Mouse (Mus musculus): Measurements from ENCODE around the gene Farsa.

Gene Farsa

DNA sequence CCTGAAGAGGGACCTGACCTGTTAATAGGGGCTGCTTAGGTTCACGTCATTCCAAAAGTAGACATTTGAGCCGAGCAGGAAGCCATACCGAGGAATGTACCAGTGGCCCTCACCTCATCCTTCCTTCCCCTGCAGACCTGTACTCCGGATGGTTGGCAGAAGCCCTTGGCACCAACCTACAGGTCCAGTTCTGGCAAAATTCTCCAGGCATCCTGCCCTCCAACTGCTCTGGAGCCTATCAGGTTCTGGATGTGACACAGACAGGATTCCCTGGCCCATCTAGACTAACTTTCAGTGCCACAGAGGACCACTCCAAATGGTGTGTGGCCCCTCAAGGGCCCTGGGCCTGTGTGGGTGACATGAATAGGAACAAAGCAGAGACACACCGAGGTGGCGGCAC is 53.8 kb downstream of the Farsa start:
- DNase-seq (ENCODE audit: low read depth, low spot score) = no peak

DNA sequence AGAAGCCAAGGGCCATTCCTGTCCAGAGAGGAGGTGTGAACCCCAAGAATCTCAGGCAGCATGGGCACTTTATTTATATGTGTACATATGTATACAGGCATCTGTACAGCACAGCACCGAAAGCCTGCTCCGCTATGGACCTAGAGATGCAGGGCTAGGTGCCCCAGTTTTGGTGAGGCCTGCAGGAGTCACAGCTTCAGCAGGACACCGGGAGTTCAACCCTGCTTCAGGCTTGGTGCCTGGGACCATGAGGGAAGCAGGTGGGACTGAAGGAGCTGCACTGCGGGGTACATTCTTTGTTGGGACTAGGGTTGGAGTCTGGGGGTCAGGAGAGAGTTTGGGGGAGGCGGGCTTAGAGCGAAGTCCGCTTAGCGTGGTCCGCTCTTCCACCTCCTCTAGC is 55.1 kb downstream of the Farsa start:
- DNase-seq (ENCODE audit: low read depth, low spot score) = no peak

GRCm38 (mm10) chr8:84912391-84912790 is 55.6 kb downstream of the Farsa start:
- DNase-seq (ENCODE audit: low read depth, low spot score) = no peak

DNA sequence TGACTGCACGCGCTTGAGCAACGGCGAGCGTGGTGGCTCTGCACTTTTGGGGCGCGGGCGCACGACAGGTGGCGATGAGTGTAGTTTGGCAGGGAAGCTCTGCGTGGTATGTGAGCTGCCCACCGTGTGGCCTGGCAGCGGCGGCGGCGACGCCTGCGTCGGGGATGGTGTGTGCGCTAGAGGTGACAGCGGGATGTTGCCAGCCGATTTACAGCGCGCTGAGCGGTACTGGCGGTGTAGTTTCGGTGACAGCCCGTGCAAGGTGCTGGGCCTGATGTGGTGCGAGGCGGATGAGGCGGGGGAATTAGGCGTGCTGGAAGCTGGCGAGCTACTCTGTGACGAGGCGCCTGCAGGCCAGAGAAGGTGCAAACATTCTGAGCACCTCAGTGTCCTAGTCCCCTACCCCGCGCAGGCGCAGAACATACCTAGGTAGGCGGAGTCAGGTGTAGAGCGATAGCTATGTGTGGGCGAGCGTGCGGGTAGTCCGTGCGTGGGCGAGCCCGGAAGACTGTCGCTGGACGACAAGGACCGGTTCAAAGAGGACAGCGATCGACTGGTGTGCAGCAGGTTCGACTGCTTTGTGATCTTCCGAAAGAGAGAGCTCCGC is 56.2 kb downstream of the Farsa start:
- peak; percentile 94 for DNase-seq (ENCODE audit: low read depth, low spot score)

GRCm38 (mm10) chr8:84913502-84913900 is 56.7 kb downstream of the Farsa start:
- DNase-seq (ENCODE audit: low read depth, low spot score) = no peak

- peak; percentile 71 for DNase-seq (ENCODE audit: low read depth, low spot score)
Observed at GRCm38 (mm10) chr8:84913960-84914359, 57.2 kb downstream of the Farsa start.

DNA sequence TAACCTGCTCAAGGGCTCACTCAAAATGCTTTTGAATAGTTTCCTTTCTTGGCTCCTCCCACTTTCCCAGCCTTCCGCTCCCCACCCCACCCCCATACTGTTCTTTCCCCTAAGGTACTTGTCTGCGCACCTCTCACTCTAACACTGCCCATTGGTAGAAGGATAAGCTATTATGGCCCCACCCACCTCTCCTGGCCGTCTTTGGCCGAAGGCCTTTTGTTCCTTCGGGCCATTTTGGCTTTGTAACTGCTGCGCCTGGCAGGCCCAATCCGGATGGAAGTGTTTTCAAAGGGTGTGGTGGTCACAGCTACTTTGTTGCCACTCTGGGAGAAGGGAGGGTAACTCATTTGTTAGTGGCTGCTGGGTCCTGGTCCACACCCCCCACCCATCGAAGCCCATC is 58.5 kb downstream of the Farsa start:
- DNase-seq (ENCODE audit: low read depth, low spot score) = no peak

DNA sequence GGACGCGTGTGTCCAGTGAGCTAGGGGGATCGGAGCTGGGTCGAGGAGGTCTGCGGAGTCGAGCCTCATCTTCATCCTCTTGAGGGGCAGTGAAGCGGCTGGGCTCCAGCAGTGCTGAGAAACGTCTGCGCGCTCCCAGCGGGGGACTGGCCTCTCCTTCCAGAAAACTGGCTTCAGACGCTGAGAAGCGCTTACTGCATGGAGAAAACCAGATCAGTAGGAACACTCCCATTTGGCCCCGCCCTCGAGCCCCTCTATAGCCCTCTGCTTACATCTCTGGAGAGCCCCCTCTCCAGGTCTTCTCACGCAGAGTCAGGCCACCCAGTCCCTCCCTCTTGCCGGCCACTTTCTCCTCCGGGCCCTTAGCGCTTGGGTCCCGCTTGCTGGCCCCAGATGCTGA is 61.0 kb downstream of the Farsa start:
- DNase-seq (ENCODE audit: low read depth, low spot score) = no peak

- DNase-seq (ENCODE audit: low read depth, low spot score) = no peak
Observed at GRCm38 (mm10) chr8:84918646-84919045, 61.9 kb downstream of the Farsa start.
